Mouse (Mus musculus) ovary, adult 2 months (tissue): ENCODE measurements around the gene Ankrd52. TPM values are rescaled to one million over a fixed set of nuclear protein-coding genes. Genes with fewer than 3 reads are reported as not detected.

ENCODE experiments used
- polyA plus RNA-seq: library from polyadenylated mRNA; depleted of rRNA; stranded (reverse); fragments of >200 nt; gene quantifications from 2 replicates; pipeline ENCODE4 v1.2.3, GENCODE M21; 2012; rRNA removed

The Ankrd52 gene
- 54.4 and 59.6 TPM in 2 replicates for polyA plus RNA-seq

GRCm38 (mm10) chr10:128376455-128377211 is at the start of gene Ankrd52:
Gene Ankrd52, plus strand, starts transcription at chr10:128377115.

GRCm38 (mm10) chr10:128337306-128338181 is 39.4 kb upstream of the Ankrd52 start, which contains the start of gene Cs:
Gene Cs, plus strand, starts transcription at chr10:128337734.

GRCm38 (mm10) chr10:128368402-128369217 is 8.3 kb upstream of the Ankrd52 start, which contains the start of gene Coq10a:
Gene Coq10a, minus strand, starts transcription at chr10:128368997.

DNA sequence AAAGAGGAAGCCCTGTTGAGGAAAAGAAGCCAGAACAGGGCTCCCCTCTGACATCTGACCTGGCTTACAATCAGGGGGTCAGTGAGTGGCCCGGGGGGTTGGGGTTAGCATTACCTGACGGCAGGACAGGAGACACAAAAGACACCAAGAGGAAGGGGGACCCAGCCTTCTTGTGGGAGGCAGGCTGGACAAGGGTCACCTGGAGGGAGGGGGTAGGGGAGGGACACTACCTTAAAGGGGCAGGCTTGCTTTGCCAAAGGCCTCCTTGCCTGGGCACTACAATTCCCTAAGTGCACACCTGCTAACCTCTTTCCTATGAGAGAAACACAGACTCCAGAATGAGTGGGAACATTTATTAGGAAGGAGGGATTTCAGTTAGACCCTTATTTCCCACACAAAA is 24.1 kb downstream of the Ankrd52 start, which contains the start of gene Slc39a5:
Gene Slc39a5, minus strand, starts transcription at position 174 of the 400 bp plus-strand sequence.

GRCm38 (mm10) chr10:128411211-128412054 is 34.5 kb downstream of the Ankrd52 start, which contains the start of the genes Nabp2 and Rnf41:
Gene Nabp2, minus strand, starts transcription at chr10:128411492.
Gene Rnf41, plus strand, starts transcription at chr10:128411657.

Other genes with a start within 250 kb of the Ankrd52 start
- gene Rbms2, start 196.8 kb upstream of the Ankrd52 start, polyA plus RNA-seq, result 138 and 141 TPM in 2 replicates
- gene Gls2, start 182.7 kb upstream of the Ankrd52 start, polyA plus RNA-seq, result 5.7 TPM in 2 replicates
- gene Spryd4, start 165.3 kb upstream of the Ankrd52 start, polyA plus RNA-seq, result 10.6 and 15.3 TPM in 2 replicates
- gene Mip, start 151.3 kb upstream of the Ankrd52 start, polyA plus RNA-seq, result 0.12 TPM in 1 of 2 replicates, not detected in the other
- gene Timeless, start 145.1 kb upstream of the Ankrd52 start, polyA plus RNA-seq, result 6.4 and 6.9 TPM in 2 replicates
- 0.11 and 0.21 TPM in 2 replicates for gene Apon, start 123.0 kb upstream of the Ankrd52 start, polyA plus RNA-seq
- 2.3 and 6.0 TPM in 2 replicates for gene Apof, start 108.4 kb upstream of the Ankrd52 start, polyA plus RNA-seq
- gene Stat2, start 106.6 kb upstream of the Ankrd52 start, polyA plus RNA-seq, result 28.9 and 36.7 TPM in 2 replicates
- 0.29 and 0.61 TPM in 2 replicates for gene Il23a, start 78.4 kb upstream of the Ankrd52 start, polyA plus RNA-seq
- gene Pan2, start 73.8 kb upstream of the Ankrd52 start, polyA plus RNA-seq, result 24.5 and 31.2 TPM in 2 replicates
- 72.8 and 101 TPM in 2 replicates for gene Cnpy2, start 54.7 kb upstream of the Ankrd52 start, polyA plus RNA-seq
- 177 and 181 TPM in 2 replicates for gene Cs, start 39.4 kb upstream of the Ankrd52 start, polyA plus RNA-seq
- 138 and 189 TPM in 2 replicates for gene Coq10a, start 8.1 kb upstream of the Ankrd52 start, polyA plus RNA-seq
- 0.21 and 0.40 TPM in 2 replicates for gene Slc39a5, start 24.1 kb downstream of the Ankrd52 start, polyA plus RNA-seq
- gene Nabp2, start 34.4 kb downstream of the Ankrd52 start, polyA plus RNA-seq, result 19.7 and 26.6 TPM in 2 replicates
- 50.0 and 57.7 TPM in 2 replicates for gene Rnf41, start 34.5 kb downstream of the Ankrd52 start, polyA plus RNA-seq
- 130 and 148 TPM in 2 replicates for gene Smarcc2, start 82.1 kb downstream of the Ankrd52 start, polyA plus RNA-seq
- 1,000 and 1,018 TPM in 2 replicates for gene Myl6, start 117.0 kb downstream of the Ankrd52 start, polyA plus RNA-seq
- gene Myl6b, start 121.6 kb downstream of the Ankrd52 start, polyA plus RNA-seq, result 4.9 and 5.2 TPM in 2 replicates
- 72.6 and 73.1 TPM in 2 replicates for gene Esyt1, start 148.8 kb downstream of the Ankrd52 start, polyA plus RNA-seq
- 18.0 and 21.1 TPM in 2 replicates for gene Zc3h10, start 170.7 kb downstream of the Ankrd52 start, polyA plus RNA-seq
- 2,417 and 2,489 TPM in 2 replicates for gene Rpl41, start 172.2 kb downstream of the Ankrd52 start, polyA plus RNA-seq
- gene Pa2g4, start 188.9 kb downstream of the Ankrd52 start, polyA plus RNA-seq, result 14.1 and 17.1 TPM in 2 replicates
- gene Erbb3, start 212.5 kb downstream of the Ankrd52 start, polyA plus RNA-seq, result 6.8 and 6.9 TPM in 2 replicates
- 1,277 and 1,434 TPM in 2 replicates for gene Rps26, start 249.6 kb downstream of the Ankrd52 start, polyA plus RNA-seq